Mouse (Mus musculus) CD4-positive, CD25-positive, alpha-beta regulatory T cell, adult 2 months (primary cell): ENCODE results near the gene C1qtnf1.
A peak's percentile ranks its signal among the peaks of the same experiment; 100 is the strongest.

Experiments
- DNase-seq: peaks from one replicate; pipeline ENCODE4 v3.0.0-alpha.2; 2012; ENCODE audit warnings: low read depth, low spot score

The C1qtnf1 gene

GRCm38 (mm10) chr11:118434093-118434492 lies 6.1 kb downstream of the C1qtnf1 start:
- no peak for DNase-seq

DNA sequence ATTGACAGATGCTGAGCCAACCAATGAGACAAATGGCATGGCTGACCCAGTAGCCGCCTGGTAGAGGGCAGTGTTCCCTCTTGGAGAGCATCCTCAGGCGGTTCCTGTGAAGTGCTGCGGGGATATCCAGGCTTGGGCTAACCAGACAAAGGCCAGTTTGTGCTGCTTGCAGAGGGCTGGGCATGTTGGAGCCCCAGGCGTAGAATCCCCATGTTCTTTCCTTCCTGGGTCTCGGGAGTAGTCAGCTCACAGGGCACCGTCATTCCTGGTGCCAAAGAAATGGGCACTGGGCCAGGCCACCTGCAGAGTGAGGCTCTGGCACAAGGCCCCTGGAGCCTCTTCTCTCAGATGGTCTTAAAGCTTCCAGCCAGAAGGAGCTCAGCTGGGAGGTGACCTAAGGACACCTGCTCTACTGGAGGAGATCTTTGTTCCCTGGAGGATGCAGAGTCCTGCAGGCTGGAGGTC lies 8.5 kb downstream of the C1qtnf1 start:
- no peak for DNase-seq

DNA sequence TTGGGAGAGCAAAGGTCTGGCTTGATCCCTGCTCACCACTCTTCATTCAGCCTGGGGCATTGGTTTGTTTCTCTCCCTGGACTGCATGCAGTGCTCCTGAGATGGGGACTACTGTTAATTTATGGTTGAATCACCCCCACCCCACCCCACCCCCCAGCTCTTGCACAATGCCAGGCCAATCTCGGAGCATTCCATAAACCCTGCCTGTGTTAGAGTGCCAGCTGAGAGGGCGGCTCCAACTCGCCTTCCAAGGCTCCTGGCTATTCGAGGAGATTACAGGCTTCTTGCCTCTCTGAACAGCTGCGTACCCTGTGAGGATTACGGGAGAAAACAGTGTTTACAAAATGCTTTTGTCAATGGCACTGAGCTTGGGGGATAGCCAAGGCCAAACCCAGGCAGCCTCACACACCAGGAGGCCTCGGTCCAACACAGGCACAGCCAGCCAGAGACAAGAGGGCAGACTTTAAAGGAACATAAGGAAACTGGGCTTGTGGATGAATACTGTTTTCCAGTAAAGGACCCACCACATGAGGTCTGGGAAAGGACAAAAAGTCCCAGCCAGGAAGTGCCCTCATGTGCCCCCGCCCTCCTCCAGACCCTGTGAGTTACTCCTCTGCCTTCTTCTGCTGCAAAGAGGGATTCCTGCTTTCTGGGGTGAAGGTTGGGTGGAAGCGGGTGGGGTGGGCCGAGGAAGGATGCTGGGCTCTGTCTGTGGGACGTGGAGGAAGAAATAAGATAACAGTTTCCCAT lies 10.8 kb downstream of the C1qtnf1 start:
- DNase-seq: no peak

GRCm38 (mm10) chr11:118442691-118443090 lies 14.7 kb downstream of the C1qtnf1 start:
- DNase-seq: no peak

- DNase-seq: peak; percentile 80
Measured at GRCm38 (mm10) chr11:118443201-118443970, 15.4 kb downstream of the C1qtnf1 start.

- peak; percentile 87 for DNase-seq
Measured at GRCm38 (mm10) chr11:118445843-118446242, 17.8 kb downstream of the C1qtnf1 start.

DNA sequence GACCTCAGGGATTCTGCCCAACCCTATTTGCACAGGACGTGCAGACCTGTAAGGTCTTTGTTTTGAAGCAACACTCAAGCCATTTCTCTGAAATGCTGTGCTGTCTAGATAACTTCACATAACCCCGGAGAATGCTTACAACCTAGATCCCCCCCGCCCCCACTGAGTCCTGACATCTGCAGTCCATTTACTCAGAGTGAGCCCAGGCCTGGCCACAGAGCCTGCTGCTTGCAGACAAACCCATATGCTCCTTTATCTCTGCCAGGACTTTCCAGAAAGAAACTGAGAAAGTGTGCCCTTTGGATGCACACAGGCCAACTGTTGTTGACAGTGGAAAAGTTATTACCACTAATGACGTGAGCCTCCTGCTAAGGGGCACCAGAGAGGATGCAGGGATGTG lies 19.3 kb downstream of the C1qtnf1 start:
- DNase-seq: no peak

GRCm38 (mm10) chr11:118448385-118448784 lies 20.4 kb downstream of the C1qtnf1 start:
- no peak for DNase-seq

GRCm38 (mm10) chr11:118451211-118451610 lies 23.2 kb downstream of the C1qtnf1 start:
- DNase-seq: no peak

GRCm38 (mm10) chr11:118452955-118453354 lies 25.0 kb downstream of the C1qtnf1 start:
- no peak for DNase-seq

DNA sequence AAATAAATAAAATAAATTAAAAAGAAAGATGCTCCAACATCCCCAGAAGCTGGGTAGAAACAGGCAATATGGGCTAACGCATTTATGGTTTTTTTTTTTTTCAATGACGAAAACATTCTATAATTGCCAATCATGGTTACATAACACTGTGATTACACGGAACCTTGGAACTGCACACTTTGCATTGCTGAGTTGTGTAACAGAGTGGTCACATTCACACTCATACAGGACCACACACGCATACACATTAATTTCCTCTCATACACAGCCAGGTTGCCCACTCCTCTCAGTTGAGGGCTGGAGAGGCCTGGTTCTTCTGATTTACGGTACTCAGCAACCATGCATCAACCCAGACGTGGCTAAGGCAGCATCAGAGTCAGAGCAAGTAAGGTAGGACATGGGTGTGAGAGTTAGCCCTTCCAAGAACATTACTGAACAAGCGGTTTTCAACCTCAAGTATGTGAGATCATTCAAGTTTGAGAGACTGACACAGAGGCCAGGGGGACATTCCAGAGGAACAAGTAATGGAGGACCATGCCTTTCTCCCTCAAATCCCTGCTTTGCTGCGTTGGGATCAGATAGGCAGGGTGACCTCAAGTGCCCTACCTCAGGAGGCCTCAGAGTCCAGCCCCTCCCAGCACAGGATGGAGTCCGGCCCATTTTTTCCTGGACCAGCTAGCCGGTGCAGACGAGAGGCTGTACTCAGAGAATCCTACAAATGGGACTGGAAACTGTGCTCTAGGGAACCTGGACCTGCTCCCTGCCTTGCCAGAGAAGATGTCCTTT lies 26.1 kb downstream of the C1qtnf1 start:
- no peak for DNase-seq

GRCm38 (mm10) chr11:118455788-118456187 lies 27.8 kb downstream of the C1qtnf1 start:
- no peak for DNase-seq

- no peak for DNase-seq
Measured at GRCm38 (mm10) chr11:118456937-118457336, 28.9 kb downstream of the C1qtnf1 start.

DNA sequence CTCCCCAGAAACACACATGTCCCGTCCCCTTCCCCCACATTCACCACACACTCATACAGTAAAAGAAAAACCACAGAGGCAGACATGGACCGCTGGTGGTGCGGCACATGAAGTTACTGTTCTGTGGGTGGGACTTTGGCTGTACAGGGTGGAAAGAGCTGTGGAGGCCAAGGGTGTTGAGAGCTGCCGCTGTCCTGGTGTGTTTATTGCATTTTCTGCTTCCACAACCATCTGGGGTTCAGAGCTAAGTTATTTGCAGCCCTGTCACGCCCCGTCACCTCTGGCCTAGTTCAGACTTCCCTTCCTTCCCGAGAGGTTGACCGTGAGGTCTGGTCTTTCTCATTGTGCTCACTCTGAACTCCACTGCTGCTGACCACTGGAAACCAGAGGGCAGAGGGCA lies 31.0 kb downstream of the C1qtnf1 start:
- peak; percentile 22 for DNase-seq

- no peak for DNase-seq
Measured at GRCm38 (mm10) chr11:118459536-118459935, 31.5 kb downstream of the C1qtnf1 start.

GRCm38 (mm10) chr11:118460280-118460679 lies 32.3 kb downstream of the C1qtnf1 start:
- peak; percentile 75 for DNase-seq

DNA sequence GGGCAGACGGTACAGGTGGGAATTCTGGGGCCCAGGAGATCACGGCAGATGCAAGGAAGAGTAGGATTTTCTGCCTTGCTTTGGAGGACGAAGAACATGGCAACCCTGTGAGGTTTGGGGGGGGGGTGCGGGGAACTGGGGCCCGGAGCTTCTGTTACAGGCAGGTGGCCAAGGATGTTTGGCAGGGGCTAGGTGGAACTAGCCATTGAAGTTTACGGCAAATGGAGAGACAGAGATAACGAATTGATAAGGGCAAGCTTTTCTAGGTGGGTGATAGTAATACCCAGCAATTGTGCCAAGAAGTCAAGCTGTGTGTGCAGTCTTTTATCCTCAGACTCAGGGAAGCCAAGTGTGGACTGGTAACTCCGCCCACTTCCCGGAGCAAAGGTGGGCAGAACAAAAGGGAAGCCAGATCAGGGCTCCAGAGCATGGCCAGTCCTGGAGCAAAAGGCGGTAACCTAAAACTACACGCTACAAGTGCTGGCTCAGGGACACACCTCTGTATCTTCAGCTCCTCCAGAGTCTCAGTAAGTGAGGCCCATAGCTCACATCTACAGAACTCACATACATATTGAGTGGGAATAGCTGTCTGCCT lies 39.5 kb downstream of the C1qtnf1 start:
- DNase-seq: no peak

DNA sequence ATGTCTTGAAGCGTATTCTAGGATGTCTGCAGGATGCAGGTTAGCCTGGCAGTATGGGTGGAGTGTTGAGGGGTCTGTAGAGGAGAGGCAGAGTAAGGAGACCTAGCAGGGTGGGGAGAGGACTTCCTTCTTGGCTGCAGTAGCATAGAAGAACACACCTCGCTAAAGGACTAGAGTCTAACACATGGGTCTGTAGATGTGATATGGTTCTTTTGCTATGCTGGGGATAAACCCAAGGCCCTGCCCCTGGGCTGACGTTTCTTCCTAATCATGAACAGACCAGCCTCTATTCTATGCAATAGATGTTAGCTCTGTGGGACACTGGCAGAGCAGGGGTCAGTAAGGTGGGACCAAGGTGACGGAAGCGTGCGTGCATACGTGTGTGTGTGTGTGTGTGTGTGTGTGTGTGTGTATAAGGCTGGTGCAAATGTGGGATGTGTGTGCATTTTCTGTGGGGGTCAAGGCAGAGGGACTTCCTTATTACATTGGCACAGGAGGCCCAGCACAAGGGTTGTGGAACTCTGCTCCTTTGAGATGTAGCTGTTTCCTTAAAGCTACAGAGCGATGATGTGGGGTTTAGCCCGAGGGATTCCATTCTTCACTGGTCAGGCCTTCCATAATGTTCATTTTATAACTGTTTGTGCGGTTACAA lies 41.6 kb downstream of the C1qtnf1 start:
- DNase-seq: no peak

DNA sequence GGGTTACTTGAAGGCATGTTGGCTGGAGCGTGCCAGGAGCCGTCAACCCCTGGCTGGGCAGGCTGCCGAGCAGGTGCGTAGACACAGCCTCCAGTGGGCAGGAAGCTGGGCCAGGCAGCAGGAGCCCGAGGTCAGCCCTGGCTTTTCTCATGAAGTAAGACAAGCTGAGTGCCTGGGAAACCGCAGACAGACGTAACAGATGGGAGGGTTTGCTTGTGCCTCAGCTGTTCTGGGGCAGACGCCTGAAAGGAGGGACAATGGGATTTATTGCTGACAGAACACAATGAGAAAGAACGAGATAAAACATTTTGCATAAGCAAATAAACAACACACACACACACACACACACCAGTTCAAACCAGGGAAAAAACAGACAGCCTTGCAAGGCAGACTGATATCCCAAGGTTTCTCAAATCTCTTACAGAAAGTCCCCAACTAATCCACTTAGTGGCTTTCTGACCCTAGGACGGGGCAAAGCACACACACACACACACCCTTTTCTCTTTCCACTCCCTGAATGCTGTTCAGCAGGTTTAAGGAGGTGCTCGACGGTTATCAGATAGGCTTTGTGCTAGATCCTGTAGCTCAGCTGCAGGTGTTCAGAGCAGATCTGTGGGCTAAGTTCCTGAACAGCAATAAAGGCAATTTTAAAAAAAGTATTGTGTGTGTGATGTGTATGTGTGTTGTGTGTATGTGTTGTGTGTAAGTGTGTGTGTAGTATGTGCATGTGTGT lies 42.4 kb downstream of the C1qtnf1 start:
- DNase-seq: peak; percentile 39

DNA sequence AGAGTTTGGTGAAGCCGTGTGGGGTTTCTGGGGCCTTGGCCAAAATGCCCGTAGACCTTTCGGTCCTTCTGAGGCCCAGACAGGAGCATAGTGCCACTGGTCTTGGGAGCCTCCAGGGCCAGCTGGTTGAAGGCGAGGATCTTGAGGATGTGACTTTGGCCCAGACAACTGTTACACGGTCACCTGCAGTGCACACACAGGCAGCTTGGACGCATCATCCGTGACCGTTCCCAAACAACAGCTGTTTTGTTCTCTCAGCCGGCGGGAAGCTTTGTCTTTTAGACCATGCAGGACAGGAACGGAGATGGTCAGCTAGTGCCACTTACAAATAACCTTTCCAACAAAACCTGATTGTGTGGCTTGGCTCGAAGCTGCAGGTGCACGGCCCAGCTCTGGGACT lies 43.7 kb downstream of the C1qtnf1 start:
- DNase-seq: no peak
